Mouse (Mus musculus): ENCODE measurements around the gene Qpctl.

- TF ChIP-seq POLR2A (IDR thresholded peaks at IDR 0.05; ENCODE audit: insufficient read depth, low read depth, low read length) (no peak), CTCF (IDR thresholded peaks at IDR 0.05; ENCODE audit: insufficient read depth, low read depth, low read length) (no peak)
These were observed 45.4 kb downstream of the Qpctl start for GRCm38 (mm10) chr7:19103741-19104140.
